Mouse (Mus musculus): ENCODE measurements around the gene Nckap5l. TPM values are rescaled to one million over a fixed set of nuclear protein-coding genes. Genes with fewer than 3 reads are reported as not detected.
A peak's percentile ranks its signal among the peaks of the same experiment; 100 is the strongest.
"Not testable (repeated sequence)": the region's sequence is repeated elsewhere in the genome, so short reads cannot be mapped to it uniquely, and the experiment has no call there.

The Nckap5l gene
- polyA plus RNA-seq, 1 experiment from 2014 or later, result 11.7 TPM

GRCm38 (mm10) chr15:99463194-99463593, 5.6 kb upstream of the Nckap5l start:
- no peak for ATAC-seq (ENCODE audit: insufficient number of reproducible peaks, low FRiP score, low TSS enrichment, low read depth)
- Histone ChIP-seq H3K27me3 (no peaks in the 10 kb centered on the region), H3K4me3 (replicated peaks) (no peak overlapping the region), H3K36me3 (0 out of 2 replicates have a peak, but pooled peaks cover 3% of the 10 kb centered on the region), H3K4me2 (replicated peaks) (0 out of 2 replicates have a peak overlapping the region, but pooled peaks have one; percentile 19), H3K4me1 (peaks cover 9% of the 10 kb centered on the region), H3K9me3 (replicated peaks) (no peaks in the 10 kb centered on the region), H3K9ac (no peak overlapping the region), H3K27ac (replicated peaks) (peak overlapping the region; percentile 66; the same call in 1 of the 2 replicates)
- WGBS, result 52% methylated on average over 13 of the region's 13 CpGs

- WGBS, result under 1% methylated on average over 41 of the region's 43 CpGs
- peak overlapping the region; percentile 86 for H3K4me3 ChIP-seq (replicated peaks)
- peak; percentile 77 for ATAC-seq (ENCODE audit: insufficient number of reproducible peaks, low FRiP score, low TSS enrichment, low read depth)
Measured at GRCm38 (mm10) chr15:99456963-99457605, 464 bp downstream of the Nckap5l start.

GRCm38 (mm10) chr15:99456338-99456962, 1.1 kb downstream of the Nckap5l start:
- Histone ChIP-seq H3K36me3 (0 out of 2 replicates have a peak, but pooled peaks cover 3% of the 10 kb centered on the region), H3K4me1 (peaks cover 51% of the 10 kb centered on the region), H3K4me3 (replicated peaks) (peak overlapping the region; percentile 86), H3K9ac (peak overlapping the region; percentile 81), H3K9me3 (replicated peaks) (no peaks in the 10 kb centered on the region), H3K27ac (replicated peaks) (peak overlapping the region; percentile 93), H3K4me2 (replicated peaks) (peak overlapping the region; percentile 74), H3K27me3 (no peaks in the 10 kb centered on the region)
- no peak for ATAC-seq (ENCODE audit: insufficient number of reproducible peaks, low FRiP score, low TSS enrichment, low read depth)
- WGBS, result 8% methylated on average over 7 of the region's 7 CpGs

More at GRCm38 (mm10) chr15:99456963-99457605, 464 bp downstream of the Nckap5l start:
- H3K36me3 ChIP-seq, result 0 out of 2 replicates have a peak, but pooled peaks cover 6% of the 10 kb centered on the region
- H3K4me2 ChIP-seq (replicated peaks), result peak overlapping the region; percentile 74
- no peaks in the 10 kb centered on the region for H3K9me3 ChIP-seq (replicated peaks)
- H3K4me1 ChIP-seq, result peaks cover 49% of the 10 kb centered on the region
- peak overlapping the region; percentile 81 for H3K9ac ChIP-seq
- no peaks in the 10 kb centered on the region for H3K27me3 ChIP-seq
- peak overlapping the region; percentile 93 for H3K27ac ChIP-seq (replicated peaks)

GRCm38 (mm10) chr15:99455415-99455814, 2.1 kb downstream of the Nckap5l start:
- Histone ChIP-seq H3K4me3 (replicated peaks) (no peak overlapping the region), H3K27ac (replicated peaks) (no peak overlapping the region), H3K4me1 (peaks cover 51% of the 10 kb centered on the region), H3K9ac (no peak overlapping the region), H3K27me3 (no peaks in the 10 kb centered on the region), H3K36me3 (0 out of 2 replicates have a peak, but pooled peaks cover 3% of the 10 kb centered on the region), H3K9me3 (replicated peaks) (no peaks in the 10 kb centered on the region), H3K4me2 (replicated peaks) (peak overlapping the region; percentile 74)
- WGBS, result 67% methylated on average over 3 of the region's 3 CpGs
- ATAC-seq (ENCODE audit: insufficient number of reproducible peaks, low FRiP score, low TSS enrichment, low read depth), result no peak

- no peak overlapping the region for H3K4me2 ChIP-seq (replicated peaks)
- WGBS, result 74% methylated on average over 7 of the region's 7 CpGs
- H3K27ac ChIP-seq (replicated peaks), result no peak overlapping the region
- peaks cover 55% of the 10 kb centered on the region for H3K4me1 ChIP-seq
- 0 out of 2 replicates have a peak, but pooled peaks cover 3% of the 10 kb centered on the region for H3K36me3 ChIP-seq
- ATAC-seq (ENCODE audit: insufficient number of reproducible peaks, low FRiP score, low TSS enrichment, low read depth), result no peak
- H3K27me3 ChIP-seq, result no peaks in the 10 kb centered on the region
- no peaks in the 10 kb centered on the region for H3K9me3 ChIP-seq (replicated peaks)
- H3K4me3 ChIP-seq (replicated peaks), result no peak overlapping the region
- H3K9ac ChIP-seq, result no peak overlapping the region
Measured at GRCm38 (mm10) chr15:99454585-99455279, 2.8 kb downstream of the Nckap5l start.

- Histone ChIP-seq H3K36me3 (0 out of 2 replicates have a peak, but pooled peaks cover 3% of the 10 kb centered on the region), H3K27ac (replicated peaks) (no peak overlapping the region), H3K4me1 (peaks cover 58% of the 10 kb centered on the region), H3K27me3 (no peaks in the 10 kb centered on the region), H3K4me2 (replicated peaks) (no peak overlapping the region), H3K9me3 (replicated peaks) (no peaks in the 10 kb centered on the region), H3K9ac (no peak overlapping the region), H3K4me3 (replicated peaks) (no peak overlapping the region)
- no peak for ATAC-seq (ENCODE audit: insufficient number of reproducible peaks, low FRiP score, low TSS enrichment, low read depth)
- WGBS, result 68% methylated on average over 11 of the region's 11 CpGs
Measured at GRCm38 (mm10) chr15:99453153-99453900, 4.2 kb downstream of the Nckap5l start.

- no peak overlapping the region for H3K9ac ChIP-seq
- no peaks in the 10 kb centered on the region for H3K9me3 ChIP-seq (replicated peaks)
- no peak for ATAC-seq (ENCODE audit: insufficient number of reproducible peaks, low FRiP score, low TSS enrichment, low read depth)
- H3K4me2 ChIP-seq (replicated peaks), result no peak overlapping the region
- 0 out of 2 replicates have a peak, but pooled peaks cover 3% of the 10 kb centered on the region for H3K36me3 ChIP-seq
- peak overlapping the region; percentile 60 for H3K27ac ChIP-seq (replicated peaks)
- peaks cover 37% of the 10 kb centered on the region for H3K4me1 ChIP-seq
- 73% methylated on average over 8 of the region's 8 CpGs for WGBS
- H3K4me3 ChIP-seq (replicated peaks), result no peak overlapping the region
- no peaks in the 10 kb centered on the region for H3K27me3 ChIP-seq
Measured at GRCm38 (mm10) chr15:99449751-99450280, 7.7 kb downstream of the Nckap5l start.

GRCm38 (mm10) chr15:99449131-99449750, 8.3 kb downstream of the Nckap5l start:
- Histone ChIP-seq H3K36me3 (0 out of 2 replicates have a peak, but pooled peaks cover 3% of the 10 kb centered on the region), H3K4me3 (replicated peaks) (no peak overlapping the region), H3K9ac (no peak overlapping the region), H3K4me1 (peaks cover 34% of the 10 kb centered on the region), H3K27me3 (no peaks in the 10 kb centered on the region), H3K9me3 (replicated peaks) (no peaks in the 10 kb centered on the region), H3K27ac (replicated peaks) (peak overlapping the region; percentile 60), H3K4me2 (replicated peaks) (no peak overlapping the region)
- peak; percentile 32; the same call in 1 of the 2 replicates for ATAC-seq (ENCODE audit: insufficient number of reproducible peaks, low FRiP score, low TSS enrichment, low read depth)
- WGBS, result 64% methylated on average over 9 of the region's 9 CpGs

- H3K27me3 ChIP-seq; H3K9ac ChIP-seq; H3K36me3 ChIP-seq; H3K4me2 ChIP-seq (replicated peaks); H3K9me3 ChIP-seq (replicated peaks); ATAC-seq (ENCODE audit: insufficient number of reproducible peaks, low FRiP score, low TSS enrichment, low read depth); H3K4me3 ChIP-seq (replicated peaks); H3K27ac ChIP-seq (replicated peaks): not testable (repeated sequence)
- 88% methylated on average over 10 of the region's 10 CpGs for WGBS
- peaks cover 28% of the 10 kb centered on the region for H3K4me1 ChIP-seq
Measured at GRCm38 (mm10) chr15:99446136-99446535, 11.4 kb downstream of the Nckap5l start.

GRCm38 (mm10) chr15:99445567-99445966, 12.0 kb downstream of the Nckap5l start:
- no peaks in the 10 kb centered on the region for H3K9me3 ChIP-seq (replicated peaks)
- H3K4me3 ChIP-seq (replicated peaks), result no peak overlapping the region
- no peaks in the 10 kb centered on the region for H3K27me3 ChIP-seq
- 46% methylated on average over 6 of the region's 6 CpGs for WGBS
- H3K36me3 ChIP-seq, result no peaks in the 10 kb centered on the region
- ATAC-seq (ENCODE audit: insufficient number of reproducible peaks, low FRiP score, low TSS enrichment, low read depth), result no peak
- H3K27ac ChIP-seq (replicated peaks), result no peak overlapping the region
- H3K4me2 ChIP-seq (replicated peaks), result no peak overlapping the region
- no peak overlapping the region for H3K9ac ChIP-seq
- H3K4me1 ChIP-seq, result peaks cover 34% of the 10 kb centered on the region
